Mouse (Mus musculus) activated CD4-positive, CD25-positive, alpha-beta regulatory T cell, adult 4 months (primary cell): ENCODE measurements around the gene Gm10490. TPM values are rescaled to one million over a fixed set of nuclear protein-coding genes. Genes with fewer than 3 reads are reported as not detected.

ENCODE experiments used
- ATAC-seq: one replicate; pipeline ENCODE4 v1.8.0; 2017
- polyA plus RNA-seq, 2 experiments: library from polyadenylated mRNA; unstranded; fragments of 100-300 nt; shearing (Covaris generic); gene quantifications; one replicate each; pipeline ENCODE4 v1.2.1; 2017

Gm10490 gene
- polyA plus RNA-seq, 2 experiments from 2014 or later, result not detected

- no peak for ATAC-seq
Measured at GRCm38 (mm10) chrX:7927116-7927515, 17.8 kb downstream of the Gm10490 start.

- no peak for ATAC-seq
Measured at GRCm38 (mm10) chrX:7928270-7928790, 19.0 kb downstream of the Gm10490 start, which contains the start of gene Eras. TSS of gene Eras (minus strand) at chrX:7928607.

- no peak for ATAC-seq
Measured at GRCm38 (mm10) chrX:7936874-7937273, 27.5 kb downstream of the Gm10490 start.

- no peak for ATAC-seq
Measured at GRCm38 (mm10) chrX:7937667-7938066, 28.3 kb downstream of the Gm10490 start.

- no peak for ATAC-seq
Measured at GRCm38 (mm10) chrX:7945618-7946017, 36.3 kb downstream of the Gm10490 start.

GRCm38 (mm10) chrX:7947108-7947899 is 38.0 kb downstream of the Gm10490 start, which contains the start of gene Hdac6:
TSS of gene Hdac6 (minus strand) at chrX:7947889.
- peak; percentile 13 for ATAC-seq

- peak; percentile 92 for ATAC-seq
Measured at GRCm38 (mm10) chrX:7947900-7948492, 38.7 kb downstream of the Gm10490 start.

- no peak for ATAC-seq
Measured at GRCm38 (mm10) chrX:7950091-7950490, 40.7 kb downstream of the Gm10490 start.

- ATAC-seq, result no peak
Measured at GRCm38 (mm10) chrX:7958868-7959267, 49.5 kb downstream of the Gm10490 start.

Other genes starting within 250 kb of the Gm10490 start
- 100 to 1,000 TPM; 196 to 200 TPM for gene Plp2, start 238.2 kb upstream of the Gm10490 start, polyA plus RNA-seq
- not detected for gene Magix, start 228.3 kb upstream of the Gm10490 start, polyA plus RNA-seq
- 10 to 100 TPM; 44.6 to 54.1 TPM for gene Gpkow, start 212.4 kb upstream of the Gm10490 start, polyA plus RNA-seq
- gene Wdr45, start 195.2 kb upstream of the Gm10490 start, polyA plus RNA-seq, result 10 to 100 TPM; 38.9 to 48.2 TPM
- not detected for gene Gm45208, start 187.3 kb upstream of the Gm10490 start, polyA plus RNA-seq
- gene Praf2, start 181.1 kb upstream of the Gm10490 start, polyA plus RNA-seq, result 10 to 100 TPM; 34.0 to 36.1 TPM
- gene Ccdc120, start 158.6 kb upstream of the Gm10490 start, polyA plus RNA-seq, result under 1 TPM in 1 of 2 experiments, not detected in 1; 0.20 TPM
- gene Tfe3, start 147.0 kb upstream of the Gm10490 start, polyA plus RNA-seq, result 10 to 100 TPM in 1 of 2 experiments, 1 to 10 TPM in 1; 9.1 to 14.7 TPM
- gene Gripap1, start 119.8 kb upstream of the Gm10490 start, polyA plus RNA-seq, result 10 to 100 TPM; 46.6 to 58.8 TPM
- under 1 TPM; 0.49 to 0.50 TPM for gene Kcnd1, start 87.3 kb upstream of the Gm10490 start, polyA plus RNA-seq
- 10 to 100 TPM; 15.4 to 21.1 TPM for gene Otud5, start 68.2 kb upstream of the Gm10490 start, polyA plus RNA-seq
- 10 to 100 TPM; 37.5 to 40.7 TPM for gene Pim2, start 31.3 kb upstream of the Gm10490 start, polyA plus RNA-seq
- gene Slc35a2, start 25.5 kb upstream of the Gm10490 start, polyA plus RNA-seq, result 10 to 100 TPM; 11.3 to 17.3 TPM
- 100 to 1,000 TPM in 1 of 2 experiments, 10 to 100 TPM in 1; 88.7 to 101 TPM for gene Pqbp1, start 10.3 kb upstream of the Gm10490 start, polyA plus RNA-seq
- gene Timm17b, start 10.2 kb upstream of the Gm10490 start, polyA plus RNA-seq, result 10 to 100 TPM; 95.9 to 96.8 TPM
- gene Gm10491, start 1.7 kb upstream of the Gm10490 start, polyA plus RNA-seq, result not detected
- not detected for gene Pcsk1n, start 10.3 kb downstream of the Gm10490 start, polyA plus RNA-seq
- gene Eras, start 19.1 kb downstream of the Gm10490 start, polyA plus RNA-seq, result not detected
- gene Hdac6, start 38.3 kb downstream of the Gm10490 start, polyA plus RNA-seq, result 10 to 100 TPM in 1 of 2 experiments, 1 to 10 TPM in 1; 8.7 to 10.0 TPM
- 10 to 100 TPM; 28.9 to 29.6 TPM for gene Gata1, start 68.5 kb downstream of the Gm10490 start, polyA plus RNA-seq
- not detected for gene Glod5, start 109.0 kb downstream of the Gm10490 start, polyA plus RNA-seq
- 10 to 100 TPM; 14.5 to 22.4 TPM for gene Suv39h1, start 165.2 kb downstream of the Gm10490 start, polyA plus RNA-seq
- 10 to 100 TPM; 24.0 to 27.4 TPM for gene Was, start 181.0 kb downstream of the Gm10490 start, polyA plus RNA-seq
- 10 to 100 TPM; 15.8 to 18.9 TPM for gene Wdr13, start 223.3 kb downstream of the Gm10490 start, polyA plus RNA-seq
- 100 to 1,000 TPM; 711 to 929 TPM for gene Rbm3, start 236.3 kb downstream of the Gm10490 start, polyA plus RNA-seq